Mouse (Mus musculus): ENCODE results near the gene Cacna1i.

The Cacna1i gene

DNA sequence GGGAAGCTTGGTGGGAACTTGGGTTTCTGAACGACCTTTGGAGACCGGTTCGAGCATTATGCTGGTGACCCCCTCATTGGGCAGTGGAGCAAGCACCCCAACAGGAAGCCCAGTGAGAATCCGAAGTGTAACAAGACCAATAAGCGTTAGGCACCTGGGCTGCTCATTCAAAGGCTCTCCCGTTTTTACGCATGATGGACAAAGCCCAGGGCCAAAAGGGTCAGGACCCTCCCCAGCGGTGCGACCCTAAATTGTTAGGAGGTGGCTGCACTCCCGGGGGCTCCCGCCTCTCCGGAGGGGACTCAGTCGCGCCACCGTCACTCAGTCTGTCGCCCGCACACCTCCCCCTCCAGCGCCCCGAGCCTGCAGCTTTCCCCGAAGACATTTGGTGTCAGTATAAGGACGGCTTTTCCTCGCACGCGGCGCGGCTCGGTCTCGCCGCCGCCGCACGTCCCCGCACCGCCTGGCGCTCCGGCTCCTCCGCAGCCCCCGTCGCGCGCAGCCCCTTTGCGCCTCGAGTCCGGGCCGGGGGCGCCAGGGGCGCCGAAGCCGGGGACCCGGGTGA is at the start of gene Cacna1i:
TSS of gene Cacna1i (plus strand) at position 388 of the 565 bp plus-strand sequence.
- no peak for DNase-seq

DNA sequence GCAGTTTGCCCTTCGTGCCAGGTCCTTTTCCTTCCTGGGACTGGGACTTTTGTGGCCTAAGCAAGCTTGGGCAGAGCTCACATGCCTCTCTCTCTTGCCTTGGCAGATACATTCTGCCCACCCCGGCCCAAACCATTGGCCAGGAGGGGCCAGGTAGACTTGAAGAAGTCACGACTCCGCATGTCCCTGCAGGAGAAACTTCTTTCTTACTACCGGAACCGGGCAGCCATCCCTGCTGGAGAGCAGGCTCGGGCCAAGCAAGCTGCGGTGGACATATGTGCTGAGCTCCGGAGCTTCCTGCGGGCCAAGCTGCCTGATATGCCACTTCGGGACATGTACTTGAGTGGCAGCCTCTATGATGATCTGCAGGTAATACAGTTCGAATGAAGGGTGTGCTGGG is 38.9 kb upstream of the Cacna1i start:
- DNase-seq: no peak

DNA sequence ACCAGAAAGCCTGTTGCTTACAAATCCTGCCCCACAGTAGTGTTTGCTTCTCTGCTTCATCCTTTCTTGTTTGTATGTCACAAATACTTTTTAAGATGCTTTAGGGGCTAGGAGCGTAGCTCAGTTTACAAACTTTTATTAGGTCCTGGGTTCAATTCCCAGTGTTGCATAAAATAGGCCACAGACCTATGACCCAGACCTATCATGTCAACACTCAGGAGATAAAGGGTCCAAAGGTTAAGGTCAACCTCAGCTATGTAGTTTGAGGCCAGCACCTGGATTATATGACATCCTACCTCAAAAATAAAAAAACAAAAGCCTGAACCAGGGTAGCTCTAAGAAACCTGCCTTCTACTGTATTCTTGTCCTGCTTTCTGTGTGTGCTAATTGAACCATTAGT is 38.4 kb upstream of the Cacna1i start:
- no peak for DNase-seq

DNA sequence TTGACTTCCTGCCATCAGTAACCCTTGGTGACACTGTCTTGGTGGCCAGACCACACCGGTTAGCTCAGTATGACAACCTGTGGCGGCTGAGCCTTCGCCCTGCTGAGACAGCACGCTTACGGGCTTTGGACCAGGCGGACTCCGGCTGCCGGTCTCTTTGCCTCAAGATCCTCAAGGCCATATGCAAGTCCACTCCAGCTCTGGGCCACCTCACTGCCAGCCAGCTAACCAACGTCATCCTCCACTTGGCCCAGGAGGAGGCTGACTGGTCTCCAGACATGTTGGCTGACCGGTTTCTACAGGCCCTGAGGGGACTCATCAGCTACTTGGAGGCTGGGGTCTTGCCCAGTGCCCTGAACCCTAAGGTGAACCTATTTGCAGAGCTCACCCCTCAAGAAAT is 37.4 kb upstream of the Cacna1i start:
- no peak for DNase-seq

DNA sequence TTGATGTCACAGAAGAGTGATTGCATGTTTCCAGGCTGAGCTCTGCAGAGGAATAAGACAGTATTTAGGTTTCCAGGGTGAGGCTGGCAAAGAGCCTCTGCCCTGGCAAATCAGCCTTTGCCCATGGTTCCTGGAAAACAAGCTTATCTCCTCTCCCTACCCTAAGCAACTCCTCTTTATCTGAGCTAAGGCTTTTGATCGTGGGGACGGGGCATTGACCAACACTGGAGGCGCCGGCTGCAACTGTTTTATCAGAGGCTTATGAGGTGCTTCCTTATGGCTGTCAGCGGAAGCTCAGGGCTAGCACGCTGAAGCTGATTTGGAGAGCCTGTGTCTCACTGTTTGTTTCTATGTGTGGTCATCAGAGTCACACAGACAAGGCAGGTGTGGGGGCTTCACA is 36.5 kb upstream of the Cacna1i start:
- DNase-seq: no peak

DNA sequence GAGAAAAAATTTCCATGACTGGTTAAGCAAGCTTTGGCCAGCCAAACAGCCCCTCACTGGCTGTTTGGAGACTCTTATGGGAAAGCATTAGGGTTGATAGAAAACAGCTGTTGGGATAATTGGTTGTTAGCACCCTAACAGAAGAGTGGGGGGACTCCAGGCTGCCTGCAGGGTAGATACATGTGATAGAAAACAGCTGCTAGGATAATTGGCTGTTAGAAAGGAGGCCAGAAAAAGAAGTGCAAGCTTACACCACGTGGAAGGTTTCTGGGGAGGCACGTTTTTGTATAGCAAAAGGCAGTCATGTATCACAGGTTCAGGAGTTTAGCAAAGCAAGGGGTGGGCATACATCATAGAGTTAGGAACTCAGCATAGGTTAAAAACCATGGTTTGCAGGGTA is 33.5 kb upstream of the Cacna1i start:
- DNase-seq: no peak

DNA sequence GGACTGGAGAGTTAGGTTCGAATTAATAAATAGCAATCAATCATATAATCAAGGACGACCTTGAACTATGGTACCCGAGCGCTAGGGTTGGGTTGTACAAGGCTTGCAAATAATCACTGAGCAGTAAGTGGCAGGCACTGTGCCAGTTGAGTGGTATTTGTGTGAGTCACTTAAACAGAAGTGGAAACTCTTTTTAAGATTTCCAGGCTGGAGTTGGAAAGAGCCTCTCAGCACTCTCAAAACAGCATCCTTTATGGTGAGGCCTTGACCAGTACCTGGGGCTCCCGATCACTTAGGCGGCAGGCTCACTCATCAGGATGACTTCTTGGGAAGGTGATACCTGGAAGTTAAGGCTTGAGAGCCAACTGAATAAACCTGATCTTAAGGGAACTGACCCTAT is 32.8 kb upstream of the Cacna1i start:
- no peak for DNase-seq

DNA sequence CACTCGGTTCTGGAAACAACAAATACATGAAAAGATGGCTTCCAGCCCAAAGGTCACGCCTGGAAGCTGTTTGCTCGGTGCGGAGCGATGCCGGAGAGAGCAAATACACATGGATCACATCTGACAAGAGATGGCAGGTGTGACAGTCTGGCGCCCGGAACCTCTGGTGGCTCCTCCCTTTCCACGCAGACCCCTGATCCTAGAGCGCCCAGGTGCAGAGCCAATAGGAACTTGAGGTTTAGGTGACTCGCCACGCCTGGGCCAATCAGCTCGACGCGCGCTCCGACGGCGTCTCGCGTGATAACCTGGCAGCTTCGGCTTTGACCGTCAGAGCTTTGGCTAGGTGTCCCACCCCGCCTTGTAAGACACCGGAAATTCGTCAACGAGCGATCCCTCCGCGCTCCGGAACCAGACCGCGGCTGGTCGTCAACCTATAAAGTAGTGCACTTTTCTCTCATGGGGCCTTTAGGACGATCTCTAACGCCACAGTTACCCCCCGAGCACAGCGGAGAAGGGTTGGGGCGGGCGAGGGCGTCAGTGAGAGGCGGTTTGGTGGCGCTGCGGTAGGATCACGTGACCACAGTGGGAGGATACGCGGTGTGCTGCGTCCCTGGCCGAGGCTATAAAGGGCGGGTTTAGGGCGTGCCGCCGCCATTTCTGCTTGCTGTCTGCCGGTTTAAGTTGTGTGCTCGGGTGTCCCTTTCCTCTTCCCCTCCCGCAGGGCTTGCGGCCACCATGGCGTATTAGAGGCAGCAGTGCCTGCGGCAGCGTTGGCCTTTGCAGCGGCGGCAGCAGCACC is 32.0 kb upstream of the Cacna1i start, which contains the start of gene Atf4:
TSS of gene Atf4 (plus strand) at position 338 of the 799 bp plus-strand sequence.
- peak; percentile 97 for DNase-seq

DNA sequence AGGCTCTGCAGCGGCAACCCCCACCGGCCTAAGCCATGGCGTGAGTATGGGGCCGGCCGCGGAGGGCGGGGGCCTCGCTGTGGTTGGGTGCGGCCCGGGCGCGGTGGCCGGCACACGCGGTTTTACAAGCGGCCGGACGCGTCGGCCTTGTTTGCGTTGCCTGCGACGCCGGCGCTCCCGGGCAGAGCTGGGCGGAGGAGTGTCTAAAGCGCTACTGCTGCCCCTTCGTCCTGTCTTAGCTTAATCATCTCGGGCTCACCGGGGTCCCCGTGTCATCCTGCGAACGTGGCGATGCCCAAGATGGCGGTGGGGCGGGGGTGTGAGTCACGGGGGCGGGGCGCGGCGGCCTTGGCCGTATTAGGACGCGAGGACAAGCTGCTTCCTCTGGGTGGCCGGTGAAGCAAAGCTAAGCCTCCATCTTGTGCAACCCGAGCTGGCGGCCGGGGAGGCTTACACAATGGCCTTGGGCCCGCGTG is 31.4 kb upstream of the Cacna1i start:
- DNase-seq: no peak

DNA sequence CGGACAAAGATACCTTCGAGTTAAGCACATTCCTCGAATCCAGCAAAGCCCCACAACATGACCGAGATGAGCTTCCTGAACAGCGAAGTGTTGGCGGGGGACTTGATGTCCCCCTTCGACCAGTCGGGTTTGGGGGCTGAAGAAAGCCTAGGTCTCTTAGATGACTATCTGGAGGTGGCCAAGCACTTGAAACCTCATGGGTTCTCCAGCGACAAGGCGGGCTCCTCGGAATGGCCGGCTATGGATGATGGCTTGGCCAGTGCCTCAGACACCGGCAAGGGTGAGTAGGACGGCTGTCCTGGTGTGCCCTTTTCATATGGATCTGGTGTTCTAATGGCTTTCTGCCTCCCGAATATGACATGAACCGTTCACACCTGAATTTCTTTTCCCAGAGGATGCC is 30.8 kb upstream of the Cacna1i start:
- DNase-seq: peak; percentile 8

DNA sequence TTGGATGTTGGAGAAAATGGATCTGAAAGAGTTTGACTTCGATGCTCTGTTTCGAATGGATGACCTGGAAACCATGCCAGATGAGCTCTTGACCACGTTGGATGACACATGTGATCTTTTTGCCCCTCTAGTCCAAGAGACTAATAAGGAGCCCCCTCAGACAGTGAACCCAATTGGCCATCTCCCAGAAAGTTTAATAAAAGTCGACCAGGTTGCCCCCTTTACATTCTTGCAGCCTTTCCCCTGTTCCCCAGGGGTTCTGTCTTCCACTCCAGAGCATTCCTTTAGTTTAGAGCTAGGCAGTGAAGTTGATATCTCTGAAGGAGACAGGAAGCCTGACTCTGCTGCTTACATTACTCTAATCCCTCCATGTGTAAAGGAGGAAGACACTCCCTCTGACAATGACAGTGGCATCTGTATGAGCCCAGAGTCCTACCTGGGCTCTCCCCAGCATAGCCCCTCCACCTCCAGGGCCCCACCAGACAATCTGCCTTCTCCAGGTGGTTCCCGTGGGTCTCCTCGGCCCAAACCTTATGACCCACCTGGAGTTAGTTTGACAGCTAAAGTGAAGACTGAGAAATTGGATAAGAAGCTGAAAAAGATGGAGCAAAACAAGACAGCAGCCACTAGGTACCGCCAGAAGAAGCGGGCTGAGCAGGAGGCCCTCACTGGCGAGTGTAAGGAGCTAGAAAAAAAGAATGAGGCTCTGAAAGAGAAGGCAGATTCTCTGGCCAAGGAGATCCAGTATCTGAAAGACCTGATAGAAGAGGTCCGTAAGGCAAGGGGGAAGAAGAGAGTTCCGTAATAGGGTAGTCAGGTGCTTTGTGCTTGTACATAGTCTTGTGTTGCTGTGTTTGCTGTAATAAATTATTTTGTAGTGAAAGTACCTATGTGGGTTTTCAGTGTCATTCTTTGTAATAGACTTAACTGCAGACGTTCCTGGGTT is 30.1 kb upstream of the Cacna1i start:
- DNase-seq: no peak

DNA sequence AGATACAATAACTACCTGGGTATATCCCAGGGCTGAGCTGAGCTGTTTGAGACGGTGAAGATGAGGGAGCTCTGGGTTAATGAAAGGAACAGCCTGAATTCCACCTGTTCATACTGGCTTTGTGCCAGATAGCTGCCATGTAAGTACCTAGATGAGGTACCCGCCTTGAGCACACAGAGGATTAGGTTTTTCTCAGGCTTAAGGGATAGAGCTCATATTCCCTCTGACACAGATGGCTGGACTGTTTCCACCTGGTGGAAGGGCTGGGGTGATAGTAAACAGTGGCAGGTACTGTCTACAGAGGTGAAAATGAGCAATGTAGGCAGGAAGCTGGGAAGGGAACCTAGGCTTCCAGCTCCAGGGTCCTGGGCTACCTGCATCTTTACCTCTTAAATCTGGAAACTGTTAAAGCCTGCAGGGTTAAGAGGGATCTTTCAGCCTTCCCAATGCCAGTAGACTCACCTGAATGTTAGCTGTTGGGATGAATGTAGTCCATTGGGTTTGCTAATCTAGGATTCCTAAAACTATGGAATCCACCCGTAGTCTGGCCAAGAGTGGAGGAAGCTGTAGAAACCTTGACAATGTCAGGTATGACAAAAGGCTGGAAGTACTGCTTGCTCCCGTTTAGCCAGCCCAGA is 29.3 kb upstream of the Cacna1i start:
- DNase-seq: no peak

DNA sequence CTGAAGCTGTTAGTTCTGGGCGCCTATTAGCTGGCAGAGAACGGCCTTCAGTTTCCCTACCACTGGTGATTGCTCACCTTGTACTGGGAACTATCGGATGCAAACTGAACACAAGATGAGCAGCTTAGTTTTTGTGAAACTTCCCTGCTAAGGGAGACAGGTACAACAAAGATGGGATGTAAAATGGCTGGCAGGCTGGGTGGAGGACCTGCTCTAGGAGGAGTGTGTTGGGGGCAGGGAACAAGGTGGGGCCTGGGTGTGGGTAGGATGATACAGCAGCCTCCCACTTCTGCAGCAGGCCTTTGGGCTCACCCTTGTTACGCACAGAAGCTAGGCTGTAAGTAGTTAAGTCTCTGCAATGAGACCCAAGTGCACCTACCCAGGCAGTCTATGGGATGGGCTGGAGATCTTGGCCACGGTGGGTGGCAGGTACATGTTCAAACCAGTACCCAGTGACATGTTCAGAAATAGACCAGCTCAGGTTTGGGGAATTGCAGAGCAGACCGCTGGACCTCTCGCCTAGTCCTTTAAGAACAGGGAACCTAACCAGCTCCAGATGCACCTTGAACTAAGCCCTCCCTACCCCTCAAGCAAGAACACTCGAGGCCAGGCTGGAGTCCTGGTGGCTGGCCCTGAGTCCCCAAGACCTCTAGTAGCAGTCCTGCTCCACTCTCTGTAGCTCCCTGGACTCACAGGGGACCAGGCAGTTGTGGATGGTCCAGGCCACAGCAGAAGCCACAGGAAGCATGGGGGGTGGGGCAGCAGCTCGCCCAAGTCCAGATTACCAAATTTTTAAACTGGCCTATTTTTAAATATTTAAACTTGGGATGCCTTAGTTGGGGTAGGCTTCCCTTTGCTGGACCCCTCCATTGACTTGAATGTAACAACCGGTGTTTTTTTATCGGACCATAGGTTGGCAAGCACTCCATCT is 28.5 kb upstream of the Cacna1i start:
- no peak for DNase-seq

DNA sequence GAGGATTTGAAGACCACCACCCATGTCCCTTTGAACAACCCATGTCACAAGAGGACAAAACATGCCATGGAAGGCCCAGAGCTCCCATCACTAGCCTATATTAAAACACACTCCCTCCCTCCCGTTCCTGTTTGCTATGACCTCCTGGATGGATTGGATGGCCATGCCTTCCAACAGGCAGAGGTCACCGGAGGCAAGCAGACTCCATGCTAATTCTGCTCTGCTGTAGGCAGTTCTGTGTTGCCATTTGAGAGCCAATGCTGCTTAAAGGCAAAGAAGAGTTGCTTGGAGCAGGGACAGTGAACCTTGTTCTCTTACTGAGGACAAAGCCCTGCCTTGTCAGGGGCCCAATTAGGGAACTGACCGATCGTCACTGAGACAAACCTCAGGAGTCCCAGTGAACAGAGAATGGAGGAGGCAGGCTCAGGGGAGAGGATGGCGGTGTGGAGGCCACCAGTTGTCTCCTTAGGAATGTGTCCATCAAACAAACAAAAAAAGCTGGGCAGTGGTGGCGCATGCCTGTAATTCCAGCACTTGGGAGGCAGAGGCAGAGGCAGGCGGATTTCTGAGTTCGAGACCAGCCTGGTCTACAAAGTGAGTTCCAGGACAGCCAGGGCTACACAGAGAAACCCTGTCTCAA is 27.5 kb upstream of the Cacna1i start:
- no peak for DNase-seq

DNA sequence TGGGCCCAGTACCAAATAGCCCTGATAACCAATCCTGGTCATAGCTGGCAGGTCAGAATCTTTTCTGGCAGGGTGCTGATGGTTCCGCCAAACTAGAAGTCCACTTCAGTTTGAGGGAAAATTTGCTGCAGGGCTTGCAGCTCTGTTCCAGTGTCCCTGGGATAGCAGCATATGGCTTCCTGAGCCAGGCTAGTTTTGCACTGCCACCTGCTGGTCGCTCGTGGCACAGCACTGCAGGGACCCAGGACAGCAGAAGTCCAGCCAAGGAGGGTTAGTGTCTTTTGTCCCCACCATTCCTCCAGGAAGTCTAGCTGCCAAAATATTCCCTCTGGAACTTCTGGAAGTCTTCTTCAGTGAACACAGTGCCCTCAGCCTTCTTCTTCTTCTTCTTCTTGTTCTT is 26.4 kb upstream of the Cacna1i start:
- peak; percentile 79 for DNase-seq

DNA sequence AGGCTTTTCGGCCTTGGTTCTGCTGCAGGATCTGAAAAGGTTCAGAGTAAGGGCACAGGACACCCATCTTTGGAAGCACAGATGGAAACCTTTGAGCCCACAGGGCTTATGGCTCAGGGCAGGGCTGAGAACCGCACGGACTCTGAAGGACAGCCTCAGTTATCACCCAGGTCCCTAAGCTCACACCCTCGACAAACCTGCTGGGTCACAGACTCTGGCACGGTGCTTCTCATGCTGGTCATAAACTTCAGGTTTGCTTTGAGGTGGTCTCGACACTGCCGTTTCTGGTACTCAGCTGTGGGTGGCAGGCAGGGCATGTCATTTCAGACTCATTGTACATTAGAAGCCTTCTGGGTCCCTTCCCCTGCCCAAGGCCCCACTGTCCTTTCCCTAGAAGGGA is 25.9 kb upstream of the Cacna1i start:
- no peak for DNase-seq

DNA sequence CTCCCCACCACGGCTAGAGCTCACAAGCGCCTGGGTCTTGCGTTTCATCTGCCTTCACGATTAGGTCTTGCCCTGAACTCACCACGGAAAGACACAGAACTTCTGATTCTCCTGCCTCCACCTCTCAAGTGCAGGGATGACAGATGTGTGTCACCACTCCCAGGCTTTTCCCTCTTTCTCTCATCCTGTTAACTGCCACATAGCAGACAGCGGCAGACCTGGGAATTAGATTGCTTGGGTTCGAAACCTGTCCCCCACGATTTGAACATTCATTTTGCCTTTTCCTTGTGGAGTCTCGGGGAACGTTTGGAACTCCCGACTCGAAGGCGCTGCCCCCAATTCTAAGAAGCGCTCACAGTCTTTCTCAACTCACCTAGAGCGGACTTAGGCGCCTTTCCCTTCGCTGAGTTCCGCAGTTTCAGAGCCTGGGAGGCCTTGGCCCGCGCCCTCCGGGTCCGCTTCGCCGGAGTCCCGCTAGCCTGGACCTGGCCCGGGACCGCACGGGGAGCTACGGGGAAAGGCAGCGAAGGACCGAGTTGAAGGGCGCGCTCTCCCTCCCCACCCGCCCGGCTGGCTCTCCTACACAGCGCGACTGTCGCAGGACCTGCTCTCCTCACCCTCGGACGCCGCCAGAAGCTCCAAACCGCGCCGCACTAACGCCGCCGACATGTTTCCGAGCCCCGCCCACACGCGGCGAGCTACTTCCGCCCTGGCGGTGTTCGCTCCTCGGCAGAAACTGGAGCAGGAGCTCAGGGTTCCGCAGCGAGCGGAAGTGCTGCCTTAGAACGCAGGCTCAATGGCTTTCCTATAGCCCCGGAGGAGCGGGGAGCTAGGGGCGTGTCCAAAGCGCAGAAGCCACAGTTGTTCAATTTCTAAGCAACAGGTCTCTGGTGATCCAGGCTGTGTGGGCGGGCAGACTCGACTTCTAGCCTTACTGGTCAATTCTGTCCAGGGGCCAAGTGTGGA is 23.1 kb upstream of the Cacna1i start, which contains the start of gene Rps19bp1:
TSS of gene Rps19bp1 (minus strand) at position 706 of the 966 bp plus-strand sequence.
- DNase-seq: peak; percentile 90

DNA sequence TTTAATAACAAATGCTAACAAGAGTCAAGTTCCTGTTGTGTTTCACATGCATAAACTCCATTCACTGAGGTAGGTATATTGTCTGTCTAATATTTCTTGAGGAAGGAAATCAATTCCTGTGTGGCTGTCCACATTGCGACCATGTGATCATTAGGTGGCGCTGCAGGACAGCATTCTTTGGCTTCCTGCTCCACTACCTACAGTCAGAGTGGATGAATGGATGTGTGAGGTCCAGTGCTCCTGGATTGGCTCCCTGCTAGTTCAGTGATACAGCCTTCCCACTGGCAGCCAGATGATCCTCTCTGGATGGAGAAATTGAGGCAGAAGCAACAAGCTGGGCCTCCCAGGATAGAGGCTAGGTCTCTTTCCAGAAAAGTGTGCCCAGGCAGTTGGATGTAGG is 20.8 kb upstream of the Cacna1i start:
- DNase-seq: peak; percentile 62

DNA sequence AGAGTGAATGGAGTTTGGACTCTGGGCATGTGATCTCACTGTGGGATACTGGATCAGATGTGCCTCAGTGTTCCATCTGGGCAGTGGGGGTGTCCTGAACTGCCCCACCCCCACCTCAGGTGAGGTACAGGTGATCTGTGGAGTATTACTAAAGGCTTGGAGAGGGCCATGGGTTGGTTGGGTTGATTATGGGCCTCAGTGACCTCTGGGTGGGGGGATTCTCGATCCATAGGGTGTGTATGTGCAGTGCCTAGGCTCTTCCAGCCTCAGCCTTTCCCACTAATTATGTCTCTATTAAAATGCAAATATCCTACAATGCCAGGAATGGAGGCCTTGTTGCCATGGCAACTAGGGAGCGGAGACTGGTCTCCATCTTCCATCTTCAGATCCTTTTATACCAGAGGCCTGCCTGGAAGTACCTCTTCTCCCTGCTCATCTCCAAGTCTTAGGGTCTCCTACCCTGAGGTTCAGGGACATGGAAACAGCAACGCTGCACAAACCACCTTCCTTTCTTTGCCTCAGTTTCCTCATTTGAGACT is 15.1 kb upstream of the Cacna1i start:
- no peak for DNase-seq

DNA sequence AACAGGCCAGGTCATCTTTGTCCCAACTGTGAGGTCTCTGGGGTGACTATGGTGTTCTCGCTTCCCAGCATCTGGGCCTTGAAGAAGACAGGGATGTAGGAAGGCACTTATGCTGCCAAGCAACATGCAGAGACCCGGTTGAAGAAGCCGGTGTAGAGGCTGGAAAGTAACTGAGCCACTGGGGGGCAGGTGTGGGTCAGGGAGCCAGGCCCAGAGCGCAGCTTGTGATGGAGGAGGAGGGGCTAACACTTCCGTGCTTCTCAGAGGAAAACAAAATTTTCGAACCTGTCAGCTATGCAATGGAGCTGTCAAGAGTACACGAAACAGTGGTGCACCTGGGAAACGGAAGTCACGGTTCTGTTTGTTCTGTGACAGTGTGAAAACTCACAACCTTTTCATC is 9.9 kb upstream of the Cacna1i start:
- no peak for DNase-seq
